Mouse (Mus musculus) splenic B cell, adult 2 months (primary cell): ENCODE measurements around the gene Dmrtc1b.
"Not testable (repeated sequence)": the region's sequence is repeated elsewhere in the genome, so short reads cannot be mapped to it uniquely, and the experiment has no call there.

Experiments used
- DNase-seq: peaks from one replicate; pipeline ENCODE4 v3.0.0-alpha.2; 2011; ENCODE audit warnings: low read depth, low spot score
- H3K27me3 ChIP-seq: 2 replicates; pipeline ENCODE4 v1.6.1; 2012; ENCODE audit warnings: mild to moderate bottlenecking, low read length, moderate library complexity, mixed read lengths; ENCODE audit not compliant: control insufficient read depth, poor library complexity, insufficient read depth, severe bottlenecking
- H3K36me3 ChIP-seq: 2 replicates; pipeline ENCODE4 v1.6.1; 2012; ENCODE audit warnings: mild to moderate bottlenecking, low read length, moderate library complexity, mixed read lengths; ENCODE audit not compliant: control insufficient read depth, poor library complexity, insufficient read depth, severe bottlenecking

Gene Dmrtc1b

DNA sequence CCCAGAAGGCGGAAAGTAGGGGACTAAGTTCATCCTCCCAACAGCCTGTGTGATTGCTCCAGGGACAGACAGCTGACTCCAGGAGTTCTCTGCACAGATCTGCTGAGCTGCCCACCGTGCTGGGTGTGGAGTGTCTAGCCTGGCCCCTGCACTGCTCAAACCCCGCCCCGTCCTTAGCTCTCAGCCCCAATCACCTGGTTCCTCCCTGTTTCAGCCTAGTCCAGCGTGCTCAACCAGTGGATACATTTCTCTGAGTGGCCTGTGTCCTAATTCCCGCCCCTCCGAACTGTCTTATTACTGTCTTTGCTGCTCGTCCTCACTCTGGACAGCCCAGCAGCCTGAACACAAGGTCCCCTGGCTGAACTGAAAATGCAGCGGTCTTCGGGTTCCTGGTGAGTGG, at the start of gene Dmrtc1b, which contains the start of gene Gm9112:
Gene Dmrtc1b (plus strand): TSS at position 331 of the 400 bp plus-strand sequence.
Gene Gm9112 (minus strand): TSS at position 101 of the 400 bp plus-strand sequence.
- H3K36me3 ChIP-seq, DNase-seq, H3K27me3 ChIP-seq: not testable (repeated sequence)

DNA sequence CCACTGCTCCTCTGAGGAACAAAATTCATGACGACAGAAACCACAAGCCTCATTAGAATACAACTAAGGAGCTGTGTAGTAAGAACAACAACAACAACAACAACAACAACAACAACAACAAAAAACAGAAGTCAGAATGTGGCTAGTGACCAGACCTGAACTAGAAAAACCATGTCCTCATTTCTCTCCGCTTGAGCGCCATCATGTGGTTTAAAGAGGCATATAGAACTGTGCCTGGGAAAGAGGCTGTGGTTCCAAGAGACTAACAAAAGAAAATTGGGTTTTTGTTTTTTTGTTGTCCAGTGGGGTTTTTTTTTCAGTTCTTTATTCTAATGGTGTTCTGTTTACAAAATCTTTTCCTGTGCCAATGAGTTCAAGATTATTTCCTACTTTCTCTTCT, 47.0 kb upstream of the Dmrtc1b start:
- H3K36me3 ChIP-seq, result no peaks in the 10 kb centered on the region
- H3K27me3 ChIP-seq, result no peaks in the 10 kb centered on the region
- DNase-seq, result peak; percentile 58

GRCm38 (mm10) chrX:102666641-102667040, 41.0 kb upstream of the Dmrtc1b start:
- Histone ChIP-seq H3K27me3 (no peaks in the 10 kb centered on the region), H3K36me3 (no peaks in the 10 kb centered on the region)
- DNase-seq, result no peak

GRCm38 (mm10) chrX:102684706-102685105, 23.0 kb upstream of the Dmrtc1b start:
- H3K36me3 ChIP-seq, DNase-seq, H3K27me3 ChIP-seq: not testable (repeated sequence)

DNA sequence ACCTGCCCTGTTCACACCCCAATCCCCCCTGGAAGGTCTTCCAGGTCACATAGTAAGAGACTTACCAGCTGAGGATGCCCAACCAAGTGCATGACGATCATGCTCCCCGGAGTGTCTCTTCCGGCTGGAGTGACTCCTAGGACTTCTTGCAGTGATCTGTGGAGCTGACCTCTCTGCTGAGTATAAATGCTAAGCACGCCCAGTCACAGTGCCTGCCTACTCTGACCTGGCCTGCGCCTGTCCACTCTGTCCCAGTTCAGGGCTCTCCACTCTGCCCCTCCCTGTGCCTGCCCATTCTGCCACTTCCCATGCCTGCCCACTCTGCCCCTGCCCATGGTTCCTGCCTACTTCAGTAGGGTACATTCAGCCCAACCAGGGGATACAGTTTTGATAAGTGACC, 20.8 kb upstream of the Dmrtc1b start, which contains the start of gene Gm3880:
Gene Gm3880 (minus strand): TSS at position 101 of the 400 bp plus-strand sequence.
- not testable (repeated sequence) for H3K36me3 ChIP-seq, DNase-seq, H3K27me3 ChIP-seq

GRCm38 (mm10) chrX:102689252-102689651, 18.4 kb upstream of the Dmrtc1b start:
- not testable (repeated sequence) for H3K27me3 ChIP-seq, H3K36me3 ChIP-seq
- peak; percentile 12 for DNase-seq

GRCm38 (mm10) chrX:102700636-102701035, 7.0 kb upstream of the Dmrtc1b start:
- DNase-seq, H3K27me3 ChIP-seq, H3K36me3 ChIP-seq: not testable (repeated sequence)

DNA sequence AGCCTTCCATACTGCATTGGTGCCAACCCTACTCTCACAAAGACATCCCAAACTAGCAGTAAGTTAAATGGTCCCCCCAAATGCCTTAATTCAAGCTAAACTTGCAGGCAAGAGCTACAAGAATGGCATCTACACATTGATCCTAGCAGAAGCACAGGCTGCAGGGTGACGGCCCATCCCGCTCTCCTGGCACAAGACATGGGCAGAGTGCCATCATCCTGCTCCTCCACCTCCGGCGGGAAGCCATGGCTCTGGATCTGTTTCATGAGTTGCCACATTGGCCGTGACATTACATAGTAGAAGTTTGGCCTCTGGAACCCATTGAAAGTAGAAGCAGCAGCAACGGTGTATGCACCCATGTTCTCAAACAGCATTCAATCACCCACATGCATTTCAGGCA, 16.6 kb downstream of the Dmrtc1b start:
- H3K36me3 ChIP-seq, DNase-seq, H3K27me3 ChIP-seq: not testable (repeated sequence)
